Mouse (Mus musculus): ENCODE measurements around the gene Tuba1a. TPM values are rescaled to one million over a fixed set of nuclear protein-coding genes. Genes with fewer than 3 reads are reported as not detected.

The Tuba1a gene
- polyA plus RNA-seq, 1 experiment, result 131 TPM

- Histone ChIP-seq H3K4me3 (ENCODE audit: insufficient read depth, low read depth, low read length) (no peak overlapping the region), H3K4me1 (ENCODE audit: control insufficient read depth, insufficient read depth, low read length) (no peaks in the 10 kb centered on the region), H3K27ac (ENCODE audit: insufficient read depth, low read depth, low read length) (no peak overlapping the region), H3K27me3 (replicated peaks; ENCODE audit: control insufficient read depth, insufficient read depth, low read length) (no peaks in the 10 kb centered on the region), H3K36me3 (ENCODE audit: control insufficient read depth, insufficient read depth, low read length) (no peaks in the 10 kb centered on the region)
- TF ChIP-seq POLR2A (IDR thresholded peaks at IDR 0.05; ENCODE audit: low read depth, low read length) (no peak), CTCF (conservative IDR thresholded peaks at IDR 0.05; ENCODE audit: insufficient read depth, insufficient read length, low read depth, low read length) (no peak)
- WGBS, result 48% methylated on average over 12 of the region's 12 CpGs
- no peak for DNase-seq
These were observed 36.4 kb upstream of the Tuba1a start for GRCm38 (mm10) chr15:98989701-98990430.

GRCm38 (mm10) chr15:98988787-98989186 lies 35.3 kb upstream of the Tuba1a start:
- WGBS, result 77% methylated on average over 3 of the region's 3 CpGs
- H3K4me1 ChIP-seq (ENCODE audit: control insufficient read depth, insufficient read depth, low read length), result no peaks in the 10 kb centered on the region
- H3K27ac ChIP-seq (ENCODE audit: insufficient read depth, low read depth, low read length), result no peak overlapping the region
- TF ChIP-seq POLR2A (IDR thresholded peaks at IDR 0.05; ENCODE audit: low read depth, low read length) (no peak), CTCF (conservative IDR thresholded peaks at IDR 0.05; ENCODE audit: insufficient read depth, insufficient read length, low read depth, low read length) (no peak)
- no peak for DNase-seq
- H3K36me3 ChIP-seq (ENCODE audit: control insufficient read depth, insufficient read depth, low read length), result no peaks in the 10 kb centered on the region
- no peak overlapping the region for H3K4me3 ChIP-seq (ENCODE audit: insufficient read depth, low read depth, low read length)
- no peaks in the 10 kb centered on the region for H3K27me3 ChIP-seq (replicated peaks; ENCODE audit: control insufficient read depth, insufficient read depth, low read length)

GRCm38 (mm10) chr15:98987661-98988181 lies 34.2 kb upstream of the Tuba1a start:
- H3K27me3 ChIP-seq (replicated peaks; ENCODE audit: control insufficient read depth, insufficient read depth, low read length), result no peaks in the 10 kb centered on the region
- H3K4me1 ChIP-seq (ENCODE audit: control insufficient read depth, insufficient read depth, low read length), result no peaks in the 10 kb centered on the region
- no peak overlapping the region for H3K4me3 ChIP-seq (ENCODE audit: insufficient read depth, low read depth, low read length)
- peak overlapping the region; percentile 54 for H3K27ac ChIP-seq (ENCODE audit: insufficient read depth, low read depth, low read length)
- no peaks in the 10 kb centered on the region for H3K36me3 ChIP-seq (ENCODE audit: control insufficient read depth, insufficient read depth, low read length)
- 51% methylated on average over 8 of the region's 8 CpGs for WGBS
- DNase-seq, result peak; percentile 45
- TF ChIP-seq POLR2A (IDR thresholded peaks at IDR 0.05; ENCODE audit: low read depth, low read length), result no peak
- TF ChIP-seq CTCF (conservative IDR thresholded peaks at IDR 0.05; ENCODE audit: insufficient read depth, insufficient read length, low read depth, low read length), result no peak

GRCm38 (mm10) chr15:98987077-98987630 lies 33.7 kb upstream of the Tuba1a start:
- no peak for DNase-seq
- no peaks in the 10 kb centered on the region for H3K36me3 ChIP-seq (ENCODE audit: control insufficient read depth, insufficient read depth, low read length)
- TF ChIP-seq POLR2A (IDR thresholded peaks at IDR 0.05; ENCODE audit: low read depth, low read length) (no peak), CTCF (conservative IDR thresholded peaks at IDR 0.05; ENCODE audit: insufficient read depth, insufficient read length, low read depth, low read length) (no peak)
- WGBS, result 67% methylated on average over 7 of the region's 7 CpGs
- H3K4me1 ChIP-seq (ENCODE audit: control insufficient read depth, insufficient read depth, low read length), result no peaks in the 10 kb centered on the region
- H3K27me3 ChIP-seq (replicated peaks; ENCODE audit: control insufficient read depth, insufficient read depth, low read length), result no peaks in the 10 kb centered on the region
- no peak overlapping the region for H3K4me3 ChIP-seq (ENCODE audit: insufficient read depth, low read depth, low read length)
- peak overlapping the region; percentile 57 for H3K27ac ChIP-seq (ENCODE audit: insufficient read depth, low read depth, low read length)

GRCm38 (mm10) chr15:98985982-98986715 lies 32.6 kb upstream of the Tuba1a start:
- no peaks in the 10 kb centered on the region for H3K36me3 ChIP-seq (ENCODE audit: control insufficient read depth, insufficient read depth, low read length)
- H3K27me3 ChIP-seq (replicated peaks; ENCODE audit: control insufficient read depth, insufficient read depth, low read length), result no peaks in the 10 kb centered on the region
- no peak for TF ChIP-seq POLR2A (IDR thresholded peaks at IDR 0.05; ENCODE audit: low read depth, low read length)
- TF ChIP-seq CTCF (conservative IDR thresholded peaks at IDR 0.05; ENCODE audit: insufficient read depth, insufficient read length, low read depth, low read length), result no peak
- H3K27ac ChIP-seq (ENCODE audit: insufficient read depth, low read depth, low read length), result peak overlapping the region; percentile 87
- H3K4me3 ChIP-seq (ENCODE audit: insufficient read depth, low read depth, low read length), result peak overlapping the region; percentile 60
- no peaks in the 10 kb centered on the region for H3K4me1 ChIP-seq (ENCODE audit: control insufficient read depth, insufficient read depth, low read length)
- WGBS, result 47% methylated on average over 12 of the region's 12 CpGs
- DNase-seq, result no peak

GRCm38 (mm10) chr15:98985240-98985981 lies 31.9 kb upstream of the Tuba1a start:
- DNase-seq, result peak; percentile 90
- Histone ChIP-seq H3K4me1 (ENCODE audit: control insufficient read depth, insufficient read depth, low read length) (no peaks in the 10 kb centered on the region), H3K27ac (ENCODE audit: insufficient read depth, low read depth, low read length) (peak overlapping the region; percentile 87), H3K27me3 (replicated peaks; ENCODE audit: control insufficient read depth, insufficient read depth, low read length) (no peaks in the 10 kb centered on the region), H3K4me3 (ENCODE audit: insufficient read depth, low read depth, low read length) (peak overlapping the region; percentile 60), H3K36me3 (ENCODE audit: control insufficient read depth, insufficient read depth, low read length) (no peaks in the 10 kb centered on the region)
- 1% methylated on average over 29 of the region's 29 CpGs for WGBS
- TF ChIP-seq CTCF (conservative IDR thresholded peaks at IDR 0.05; ENCODE audit: insufficient read depth, insufficient read length, low read depth, low read length) (no peak), POLR2A (IDR thresholded peaks at IDR 0.05; ENCODE audit: low read depth, low read length) (peak; percentile 31)
